Mouse (Mus musculus) MEL (cell line): ENCODE data around the gene Per1.

Source experiments
- CTCF ChIP-seq, 3 experiments: IDR thresholded peaks in 2 of 3; conservative IDR thresholded peaks in 1 of 3; 2 replicates each; pipeline ENCODE4 v1.5.1; 2011 to 2012; ENCODE audit warnings: low read length in 3 of 3, low read depth in 2 of 3, mild to moderate bottlenecking in 2 of 3, improper control_type of control experiment in 1 of 3, inconsistent platforms in 1 of 3, mixed read lengths in 1 of 3, moderate library complexity in 1 of 3; ENCODE audit not compliant: control insufficient read depth in 1 of 3, insufficient read depth in 1 of 3, poor library complexity in 1 of 3, severe bottlenecking in 1 of 3
- GATA1 ChIP-seq: IDR thresholded peaks from 2 replicates; pipeline ENCODE4 v1.6.1; 2011; ENCODE audit warnings: low read depth, low read length, improper control_type of control experiment
- MEF2A ChIP-seq: IDR thresholded peaks from 2 replicates; pipeline ENCODE4 v1.6.1; 2014; ENCODE audit warnings: low read depth, mild to moderate bottlenecking, inconsistent platforms, low read length, improper control_type of control experiment; ENCODE audit not compliant: poor library complexity, insufficient replicate concordance, severe bottlenecking; ENCODE audit errors: extremely low read depth
- MYC ChIP-seq: IDR thresholded peaks from 2 replicates; pipeline ENCODE4 v1.6.1; 2011; ENCODE audit warnings: low read depth, mild to moderate bottlenecking, low read length, improper control_type of control experiment, moderate library complexity
- POLR2A ChIP-seq, 2 experiments: IDR thresholded peaks; 2 replicates each; pipeline ENCODE4 v1.6.1; 2011 to 2012; ENCODE audit warnings: low read length in 2 of 2, mild to moderate bottlenecking in 2 of 2, control low read depth in 1 of 2, improper control_type of control experiment in 1 of 2, low read depth in 1 of 2, moderate library complexity in 1 of 2; ENCODE audit not compliant: control insufficient read depth in 1 of 2, insufficient read depth in 1 of 2, poor library complexity in 1 of 2

DNA sequence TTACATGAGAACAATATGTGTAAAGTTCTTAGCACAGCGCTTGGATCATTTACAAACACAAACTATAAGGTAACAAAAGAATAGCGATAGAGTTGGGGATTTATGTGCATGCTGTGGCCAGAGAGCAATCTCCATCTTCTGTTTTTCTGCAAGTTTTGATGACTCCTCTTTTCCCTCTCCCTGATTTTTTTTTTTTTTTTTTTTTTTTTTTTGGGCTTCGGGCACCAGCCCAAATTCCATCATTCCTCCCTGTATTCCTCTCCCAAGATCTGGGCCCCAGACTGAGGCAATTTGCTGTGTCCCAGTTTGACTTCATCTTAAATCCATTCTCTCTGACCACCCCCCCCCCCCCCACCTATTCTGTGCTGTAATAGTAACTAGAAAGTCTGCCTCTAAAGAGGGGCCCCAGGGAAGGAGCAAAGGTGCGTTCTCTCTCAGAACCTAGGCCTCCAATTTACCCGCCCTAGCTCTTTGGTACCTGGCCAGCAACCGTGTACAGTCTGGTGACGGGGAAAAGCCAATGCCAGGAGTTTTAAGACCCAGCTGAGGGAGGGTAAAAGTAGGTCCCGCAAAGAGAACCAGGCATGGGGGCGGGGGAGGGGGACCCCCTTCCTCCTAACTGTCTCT is 1.5 kb downstream of the Per1 start:
- TF ChIP-seq CTCF (IDR thresholded peaks at IDR 0.05 in 2 of 3, conservative IDR thresholded peaks at IDR 0.05 in 1 of 3; ENCODE audit: control insufficient read depth in 1 of 3, insufficient read depth in 1 of 3, low read depth in 2 of 3, low read length in 3 of 3, poor library complexity in 1 of 3, severe bottlenecking in 1 of 3) (no peak), POLR2A (IDR thresholded peaks at IDR 0.05; ENCODE audit: control insufficient read depth in 1 of 2, insufficient read depth in 1 of 2, low read depth in 1 of 2, low read length in 2 of 2, poor library complexity in 1 of 2) (no peak), MEF2A (no peak), MYC (no peak), GATA1 (no peak)
